Mouse (Mus musculus) yolk sac, embryonic 10.5 days (tissue): ENCODE results near the gene Ice1.

Experiments used
- DNase-seq: peaks from one replicate; pipeline ENCODE4 v3.0.0-alpha.2; 2017; ENCODE audit warnings: low spot score

The Ice1 gene

GRCm38 (mm10) chr13:70574216-70574615, 63.2 kb downstream of the Ice1 start:
- DNase-seq = no peak

DNA sequence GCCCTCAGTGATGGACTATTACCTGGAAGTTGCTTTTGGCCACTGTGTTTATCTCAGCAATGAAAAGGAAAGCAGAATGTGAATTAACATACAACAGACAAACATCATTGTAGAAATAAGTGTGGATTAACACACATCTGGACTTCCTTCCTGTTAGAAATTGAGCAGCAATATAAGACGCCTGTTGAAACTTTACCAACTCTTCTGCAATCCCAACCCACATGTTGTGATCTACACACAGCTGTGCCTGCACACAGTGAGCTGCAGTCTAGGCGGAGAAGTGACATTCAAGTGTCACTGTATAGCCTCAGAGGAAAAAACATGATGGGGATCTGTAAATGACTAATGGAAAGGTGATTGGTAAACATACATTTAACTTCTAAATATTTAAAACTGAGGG, 69.5 kb downstream of the Ice1 start:
- DNase-seq = no peak

GRCm38 (mm10) chr13:70553456-70553855, 84.0 kb downstream of the Ice1 start:
- DNase-seq = no peak

GRCm38 (mm10) chr13:70547457-70547856, 90.0 kb downstream of the Ice1 start:
- DNase-seq = peak; percentile 6

DNA sequence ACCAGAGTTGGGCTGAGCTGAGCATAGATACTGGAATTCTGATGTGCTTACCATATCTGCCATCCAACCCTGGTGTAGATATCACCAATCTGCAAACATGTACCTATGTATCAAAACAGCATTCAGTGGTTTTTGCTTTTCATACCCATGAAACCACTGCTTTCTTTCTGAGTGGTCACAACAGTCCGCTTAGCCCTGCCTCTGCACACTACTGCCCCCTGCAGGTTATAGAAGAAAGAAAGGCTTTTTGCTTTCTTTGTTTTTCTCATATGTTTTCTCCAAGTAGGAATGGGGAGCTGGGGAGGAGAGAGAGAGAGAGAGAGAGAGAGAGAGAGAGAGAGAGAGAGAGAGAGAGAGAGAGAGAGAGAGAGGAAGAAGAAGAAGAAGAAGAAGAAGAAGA, 92.2 kb downstream of the Ice1 start:
- no peak for DNase-seq

GRCm38 (mm10) chr13:70539842-70540241, 97.6 kb downstream of the Ice1 start:
- no peak for DNase-seq

- DNase-seq = no peak
Measured at GRCm38 (mm10) chr13:70533412-70533811, 104.0 kb downstream of the Ice1 start.

GRCm38 (mm10) chr13:70532719-70533118, 104.7 kb downstream of the Ice1 start:
- DNase-seq = no peak

GRCm38 (mm10) chr13:70517651-70518050, 119.8 kb downstream of the Ice1 start:
- DNase-seq = no peak

- no peak for DNase-seq
Measured at GRCm38 (mm10) chr13:70515004-70515403, 122.4 kb downstream of the Ice1 start.

DNA sequence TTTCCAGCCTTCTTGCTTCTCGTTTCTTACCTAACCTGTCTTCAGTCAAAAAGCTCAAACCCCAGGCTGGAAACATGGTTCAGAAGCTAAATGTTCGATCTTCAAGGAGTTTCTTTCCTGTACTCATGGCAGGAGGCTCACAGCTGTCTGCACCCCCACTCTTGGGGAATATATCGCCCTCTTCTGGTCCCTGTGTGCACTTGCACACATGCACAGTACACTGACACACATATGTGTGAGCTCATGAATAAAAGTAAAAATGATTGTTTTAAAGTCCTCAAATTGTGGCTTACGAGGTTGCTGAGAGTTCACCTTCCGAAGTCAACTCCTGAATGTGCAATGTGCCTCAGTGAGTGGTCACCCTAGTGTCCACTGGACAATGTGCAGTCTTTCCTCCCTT, 127.2 kb downstream of the Ice1 start:
- no peak for DNase-seq

- no peak for DNase-seq
Measured at GRCm38 (mm10) chr13:70509375-70510016, 127.9 kb downstream of the Ice1 start.

GRCm38 (mm10) chr13:70508708-70509374, 128.6 kb downstream of the Ice1 start:
- DNase-seq = no peak
